Mouse (Mus musculus) spleen, adult 12 weeks (tissue): ENCODE data around the gene Zfp768.

ENCODE experiments used
- DNase-seq: peaks from one replicate; pipeline ENCODE4 v3.0.0; 2022; ENCODE audit warnings: low spot score

Zfp768 gene

GRCm38 (mm10) chr7:127297586-127298193 is 47.7 kb downstream of the Zfp768 start:
- no peak for DNase-seq

GRCm38 (mm10) chr7:127296786-127297555 is 48.4 kb downstream of the Zfp768 start:
- no peak for DNase-seq

GRCm38 (mm10) chr7:127296098-127296497 is 49.3 kb downstream of the Zfp768 start, which contains the start of gene Itgal:
Gene Itgal (plus strand): TSS chr7:127296260.
- no peak for DNase-seq
